Mouse (Mus musculus) adrenal gland, adult 10 weeks (tissue): ENCODE data around the gene Olfr801. TPM values are rescaled to one million over a fixed set of nuclear protein-coding genes. Genes with fewer than 3 reads are reported as not detected.

Experiments used
- polyA plus RNA-seq: library from polyadenylated mRNA; stranded (reverse); fragments of 350-450 nt; fragmentation: Illumina TruSeq; extraction: RNeasy Lipid Tissue Mini Kit (QIAGEN cat#74804); gene quantifications from one replicate; pipeline ENCODE4 v1.2.3, GENCODE M21; 2014; ENCODE audit warnings: low read depth, low replicate concordance

The Olfr801 gene
- not detected for polyA plus RNA-seq

DNA sequence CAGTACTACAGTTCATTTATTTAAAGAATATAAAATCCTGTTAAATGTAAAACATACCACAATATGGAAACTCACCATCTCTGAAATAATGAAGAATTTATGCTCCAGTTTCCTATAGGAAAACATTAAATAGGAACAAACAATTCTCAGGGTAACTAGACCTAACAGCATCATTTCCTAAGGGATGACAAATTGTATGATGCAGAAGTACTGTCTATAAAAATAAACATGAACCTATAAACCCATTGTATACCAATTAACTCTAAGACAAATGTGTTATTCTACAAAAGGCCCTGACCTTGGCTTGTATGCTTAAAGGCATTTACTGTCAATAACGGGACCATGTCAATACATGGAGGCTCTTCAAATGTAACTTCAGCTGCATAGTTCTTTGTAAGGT, at the start of gene Olfr801:
Gene Olfr801 (minus strand): TSS at position 101 of the 400 bp plus-strand sequence.

DNA sequence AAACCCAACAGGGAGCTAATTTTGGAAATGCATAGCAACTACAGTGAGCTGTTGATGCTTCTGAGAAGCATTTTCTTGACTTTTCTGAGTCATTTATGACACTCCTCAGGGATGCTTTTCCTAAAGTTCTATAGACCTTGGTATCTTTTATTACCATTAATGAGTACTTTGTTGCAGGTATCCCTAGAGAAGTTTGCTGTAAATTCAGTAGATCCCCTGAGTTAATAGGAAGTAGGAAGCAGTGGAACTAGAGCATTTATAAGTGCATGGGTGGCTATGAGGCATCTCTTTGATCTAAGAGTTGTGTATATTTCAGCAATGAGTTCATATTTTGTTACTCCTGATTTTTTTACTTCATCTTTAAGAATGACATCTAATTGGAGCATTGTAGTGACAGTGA, 29.2 kb upstream of the Olfr801 start, which contains the start of gene Olfr804:
Gene Olfr804 (plus strand): TSS at position 301 of the 400 bp plus-strand sequence.

DNA sequence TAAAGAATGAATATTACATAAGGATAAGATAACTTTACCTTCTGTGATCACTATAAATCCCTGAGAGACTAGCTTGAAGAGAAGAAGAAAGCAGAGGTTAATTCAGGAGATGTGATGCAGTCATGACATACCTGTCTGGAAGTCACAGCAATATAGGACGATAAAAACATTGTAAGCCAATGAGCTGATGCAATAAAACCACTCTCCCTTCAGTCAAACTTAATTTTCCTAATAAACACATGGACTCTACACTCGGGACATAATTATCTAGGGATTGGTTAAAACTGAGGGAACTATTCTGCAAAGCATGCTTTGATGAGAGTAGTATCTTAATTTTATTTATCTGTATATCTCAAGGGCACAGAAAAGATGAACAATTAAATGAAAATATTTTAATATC, 20.5 kb upstream of the Olfr801 start, which contains the start of gene Olfr803:
Gene Olfr803 (minus strand): TSS at position 101 of the 400 bp plus-strand sequence.

DNA sequence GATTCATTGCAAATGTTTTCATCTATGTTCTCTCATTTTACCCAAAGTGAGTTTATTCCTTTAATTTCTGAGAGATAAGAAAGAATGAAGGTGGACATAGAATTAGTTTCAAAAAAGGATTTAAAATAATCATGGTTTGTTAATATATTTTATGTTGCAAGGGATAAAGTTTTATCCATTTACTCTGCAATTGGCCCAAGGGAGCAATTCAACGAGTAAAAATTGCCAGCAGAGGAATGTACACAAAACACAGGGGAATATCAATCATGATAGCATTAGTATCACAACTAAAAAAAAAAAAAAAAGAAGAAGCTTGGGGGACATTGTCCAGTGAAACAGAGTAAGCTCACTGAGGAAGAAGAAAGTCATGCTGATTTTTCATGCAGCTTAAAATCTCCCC, 14.4 kb upstream of the Olfr801 start, which contains the start of gene Olfr802:
Gene Olfr802 (minus strand): TSS at position 101 of the 400 bp plus-strand sequence.

GRCm38 (mm10) chr10:129657394-129657793, 16.3 kb downstream of the Olfr801 start, which contains the start of gene Olfr800:
Gene Olfr800 (plus strand): TSS chr10:129657694.

DNA sequence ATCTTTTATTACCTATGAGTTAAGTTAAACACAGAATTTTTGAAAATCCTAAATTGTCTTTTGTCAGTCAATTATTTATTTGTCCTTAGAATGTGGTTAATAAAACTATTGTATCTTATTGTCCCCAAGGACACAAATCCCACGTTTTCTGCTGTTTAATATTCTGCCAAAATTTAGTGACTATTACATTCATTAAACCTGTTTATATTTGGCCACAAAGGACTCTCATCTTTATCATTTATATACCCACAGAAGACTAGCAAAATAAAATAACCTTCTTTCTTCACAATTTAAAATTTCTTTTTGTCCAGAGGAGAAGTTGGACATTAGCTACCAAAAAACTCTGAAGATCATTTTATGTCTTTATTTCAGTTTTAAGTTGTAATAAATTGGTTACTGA, 36.5 kb downstream of the Olfr801 start, which contains the start of gene Olfr799:
Gene Olfr799 (plus strand): TSS at position 301 of the 400 bp plus-strand sequence.

GRCm38 (mm10) chr10:129627834-129628233, 45.8 kb downstream of the Olfr801 start, which contains the start of gene Olfr798:
Gene Olfr798 (minus strand): TSS chr10:129627934.

Other genes starting within 250 kb of the Olfr801 start
- gene Olfr786, start 246.6 kb downstream of the Olfr801 start, polyA plus RNA-seq: not detected
- not detected for gene Olfr787, start 212.0 kb downstream of the Olfr801 start, polyA plus RNA-seq
- not detected for gene Olfr788, start 202.9 kb downstream of the Olfr801 start, polyA plus RNA-seq
- not detected for gene Olfr789, start 189.1 kb downstream of the Olfr801 start, polyA plus RNA-seq
- gene Olfr790, start 175.4 kb downstream of the Olfr801 start, polyA plus RNA-seq: not detected
- not detected for gene Olfr791, start 152.1 kb downstream of the Olfr801 start, polyA plus RNA-seq
- not detected for gene Olfr792, start 134.7 kb downstream of the Olfr801 start, polyA plus RNA-seq
- gene Olfr794, start 106.2 kb downstream of the Olfr801 start, polyA plus RNA-seq: not detected
- not detected for gene Olfr796, start 61.3 kb downstream of the Olfr801 start, polyA plus RNA-seq
- gene Olfr798, start 45.9 kb downstream of the Olfr801 start, polyA plus RNA-seq: not detected
- not detected for gene Olfr799, start 36.4 kb downstream of the Olfr801 start, polyA plus RNA-seq
- gene Olfr800, start 16.2 kb downstream of the Olfr801 start, polyA plus RNA-seq: not detected
- gene Olfr802, start 14.3 kb upstream of the Olfr801 start, polyA plus RNA-seq: not detected
- not detected for gene Olfr803, start 20.4 kb upstream of the Olfr801 start, polyA plus RNA-seq
- gene Olfr804, start 29.3 kb upstream of the Olfr801 start, polyA plus RNA-seq: not detected
- not detected for gene Olfr805, start 55.5 kb upstream of the Olfr801 start, polyA plus RNA-seq
- not detected for gene Olfr806, start 68.1 kb upstream of the Olfr801 start, polyA plus RNA-seq
- gene Olfr807, start 83.9 kb upstream of the Olfr801 start, polyA plus RNA-seq: not detected
- gene Olfr808, start 91.6 kb upstream of the Olfr801 start, polyA plus RNA-seq: not detected
- not detected for gene Olfr809, start 100.8 kb upstream of the Olfr801 start, polyA plus RNA-seq
- gene Olfr810, start 121.1 kb upstream of the Olfr801 start, polyA plus RNA-seq: not detected
- not detected for gene Olfr811, start 130.5 kb upstream of the Olfr801 start, polyA plus RNA-seq
- not detected for gene Olfr812, start 172.2 kb upstream of the Olfr801 start, polyA plus RNA-seq
- gene Olfr813, start 181.5 kb upstream of the Olfr801 start, polyA plus RNA-seq: not detected
- not detected for gene Olfr814, start 206.0 kb upstream of the Olfr801 start, polyA plus RNA-seq
- gene Olfr815, start 232.0 kb upstream of the Olfr801 start, polyA plus RNA-seq: not detected
- not detected for gene Olfr816, start 241.7 kb upstream of the Olfr801 start, polyA plus RNA-seq